Mouse (Mus musculus): Measurements from ENCODE around the gene Esrrg.

DNA sequence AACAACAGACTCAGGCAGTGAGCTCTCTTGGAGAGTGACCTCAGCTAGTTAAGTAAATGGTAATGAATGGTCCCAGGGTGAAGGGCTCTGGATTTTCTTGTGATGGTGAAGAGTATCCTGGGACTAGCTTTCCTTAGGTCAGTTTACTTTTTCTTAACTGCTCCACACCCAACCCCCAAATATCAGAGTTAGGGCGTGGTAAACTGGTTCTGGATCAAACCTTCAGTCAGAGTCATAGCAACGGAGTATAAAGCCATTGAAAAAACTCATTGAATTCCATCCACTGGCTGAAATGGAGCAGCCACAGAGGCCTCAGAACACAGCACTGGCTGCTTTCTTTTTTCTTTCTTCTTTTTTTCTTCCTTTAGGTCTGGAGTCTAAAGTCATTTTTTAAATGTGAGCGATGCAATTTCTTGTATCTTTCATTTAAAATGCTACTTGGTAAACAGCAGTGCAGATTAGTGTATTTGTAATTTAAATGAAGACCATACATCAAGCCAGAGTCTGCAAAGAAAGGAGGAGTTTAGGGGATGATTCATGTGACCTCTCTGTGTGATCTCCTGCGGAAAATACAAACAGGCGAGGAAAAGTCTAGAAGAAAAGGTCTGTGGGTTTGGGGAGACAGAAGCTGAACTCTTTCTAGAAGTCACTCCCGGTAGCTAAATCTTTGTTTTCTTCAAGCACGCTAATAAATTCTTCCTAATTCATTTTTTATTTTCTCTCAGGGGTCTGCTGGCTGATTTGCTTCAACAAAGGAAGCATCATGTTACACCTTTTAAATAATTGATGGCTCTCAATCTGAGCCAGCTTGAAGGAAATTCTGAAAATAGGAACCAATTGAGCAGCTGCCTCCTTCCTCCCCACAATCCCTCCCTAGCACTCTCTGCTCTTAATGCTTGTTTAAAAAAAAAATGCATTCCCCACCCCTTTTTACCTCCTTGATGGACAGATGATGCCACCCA lies 178.7 kb downstream of the Esrrg start:
- TF ChIP-seq GATA1 (IDR thresholded peaks at IDR 0.05; ENCODE audit: low read length) = no peak
- no peak for TF ChIP-seq TAL1 (IDR thresholded peaks at IDR 0.05; ENCODE audit: low read length)
